Mouse (Mus musculus) mesoderm, embryonic 11.5 days (tissue): Measurements from ENCODE around the gene Esam.

Source experiments
- DNase-seq: peaks from one replicate; pipeline ENCODE4 v3.0.0-alpha.2; 2012; ENCODE audit warnings: low read depth, low spot score

Esam gene

DNA sequence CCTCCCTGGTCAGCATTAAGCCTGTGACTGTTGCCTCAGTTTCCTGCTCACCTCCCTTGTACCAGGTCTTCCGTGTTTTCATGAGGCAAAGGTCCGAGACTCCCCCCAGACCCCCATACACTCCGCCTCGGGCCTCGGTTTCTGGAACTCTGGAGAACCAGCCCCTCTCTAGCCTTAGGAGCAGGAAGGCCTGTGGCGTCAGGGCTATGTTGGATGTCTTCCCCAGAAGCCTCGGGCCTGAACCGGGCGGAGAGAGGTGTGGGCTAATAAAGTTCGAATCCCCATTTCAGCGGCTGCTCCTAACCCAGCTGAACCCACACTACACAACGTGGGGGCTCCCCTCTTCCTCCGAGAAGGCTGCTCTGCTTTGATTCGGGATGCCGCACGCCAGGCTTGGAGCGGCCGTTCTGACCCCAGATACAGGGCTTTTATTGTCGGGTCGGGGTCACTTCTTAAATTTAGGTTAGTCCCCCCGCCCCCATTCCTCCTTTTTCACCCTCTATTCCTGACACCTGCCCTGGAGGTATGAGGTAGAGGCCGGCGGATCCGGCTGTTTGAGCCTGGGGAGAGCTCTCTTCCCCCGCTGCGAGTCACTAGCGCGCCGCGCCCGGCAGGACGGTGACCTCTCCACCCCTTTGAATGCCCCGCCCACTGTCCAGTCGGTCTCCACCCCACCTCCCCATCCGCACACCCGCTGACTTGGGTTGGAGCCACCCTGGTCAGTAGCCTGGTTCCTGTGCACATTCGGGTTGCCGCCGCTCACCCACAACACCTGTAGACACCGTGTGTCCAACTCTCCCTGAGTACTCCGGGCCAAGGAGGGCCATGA, at the start of gene Esam:
Esam (plus strand) TSS at position 683 of the 829 bp plus-strand sequence.
- no peak for DNase-seq

DNA sequence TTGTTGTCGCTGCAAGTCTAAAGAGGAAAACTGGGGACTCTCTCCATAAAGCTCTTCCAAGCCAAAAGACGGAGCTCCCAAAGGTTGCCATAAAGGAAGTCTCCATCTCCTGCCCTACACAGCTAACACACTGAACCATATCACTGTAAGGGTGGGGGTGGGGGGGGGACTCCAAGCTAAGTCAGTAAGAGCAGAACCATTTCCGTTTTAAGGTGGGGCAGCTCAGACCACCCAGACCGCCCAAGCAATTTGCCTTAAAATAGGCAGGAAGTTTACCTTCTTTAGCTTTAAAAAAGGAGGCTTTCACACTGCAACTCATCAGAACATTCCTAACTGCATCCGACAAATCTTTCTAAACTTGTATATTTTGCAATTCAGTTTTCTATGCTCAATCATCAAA, 42.7 kb upstream of the Esam start:
- DNase-seq = no peak

DNA sequence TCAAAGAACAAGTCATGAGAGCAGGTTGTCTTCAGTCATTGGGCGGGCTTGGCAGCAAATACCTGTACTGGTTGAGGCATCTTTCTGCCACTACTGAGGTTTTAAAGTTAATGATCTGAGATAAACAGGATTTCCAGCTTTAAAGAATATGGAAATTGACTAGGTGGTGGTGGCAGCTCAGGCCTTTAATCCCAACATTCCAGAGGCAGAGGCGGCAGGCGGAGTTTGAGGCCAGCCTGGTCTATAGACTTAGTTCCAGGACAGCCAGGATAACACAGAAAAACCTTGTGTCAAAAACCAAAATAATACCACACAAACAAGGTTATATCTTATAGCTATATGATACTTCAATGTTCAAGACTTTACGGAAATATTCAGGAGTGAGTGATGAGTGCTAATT, 39.8 kb upstream of the Esam start:
- no peak for DNase-seq

DNA sequence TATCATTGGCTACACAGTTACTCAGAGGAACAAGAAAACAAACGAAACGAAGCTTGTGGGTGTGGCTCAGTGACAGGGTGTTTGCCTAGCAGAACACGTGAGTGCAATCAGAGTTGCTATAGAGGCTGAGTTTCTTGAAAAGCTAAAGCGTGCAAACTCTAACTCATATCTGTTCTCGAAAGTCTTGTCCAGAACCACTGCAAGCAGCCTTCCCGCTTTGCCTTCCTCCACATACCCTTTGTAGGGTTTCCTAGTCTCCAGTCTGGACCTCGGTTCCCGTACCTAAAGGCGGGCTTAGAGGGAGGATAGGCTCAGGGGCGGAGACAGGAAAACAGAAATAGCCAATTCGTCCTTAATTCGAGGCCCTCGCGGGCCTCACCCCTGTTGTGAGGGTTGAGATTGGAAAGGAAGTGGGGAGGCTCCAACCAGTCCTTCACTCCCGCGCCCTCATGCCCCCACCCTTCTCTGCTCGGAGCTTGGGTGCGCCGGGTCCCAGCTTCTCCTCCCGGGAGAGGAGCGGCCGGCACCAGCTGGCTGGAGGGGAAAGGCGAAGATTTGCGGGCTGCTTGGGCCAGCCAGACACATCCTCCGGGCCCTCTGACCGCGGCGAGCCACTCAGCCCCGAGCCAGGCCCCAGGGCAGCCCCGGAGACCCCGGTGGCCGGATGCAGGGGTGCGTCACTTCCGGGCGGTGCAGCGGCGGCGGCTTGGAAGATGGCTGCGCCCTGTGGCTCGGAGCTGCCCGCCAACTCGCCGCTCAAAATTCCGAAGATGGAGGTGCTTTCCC, 39.1 kb upstream of the Esam start, which contains the start of gene Msantd2:
Msantd2 (plus strand) TSS at position 709 of the 786 bp plus-strand sequence.
- DNase-seq = peak; percentile 86

DNA sequence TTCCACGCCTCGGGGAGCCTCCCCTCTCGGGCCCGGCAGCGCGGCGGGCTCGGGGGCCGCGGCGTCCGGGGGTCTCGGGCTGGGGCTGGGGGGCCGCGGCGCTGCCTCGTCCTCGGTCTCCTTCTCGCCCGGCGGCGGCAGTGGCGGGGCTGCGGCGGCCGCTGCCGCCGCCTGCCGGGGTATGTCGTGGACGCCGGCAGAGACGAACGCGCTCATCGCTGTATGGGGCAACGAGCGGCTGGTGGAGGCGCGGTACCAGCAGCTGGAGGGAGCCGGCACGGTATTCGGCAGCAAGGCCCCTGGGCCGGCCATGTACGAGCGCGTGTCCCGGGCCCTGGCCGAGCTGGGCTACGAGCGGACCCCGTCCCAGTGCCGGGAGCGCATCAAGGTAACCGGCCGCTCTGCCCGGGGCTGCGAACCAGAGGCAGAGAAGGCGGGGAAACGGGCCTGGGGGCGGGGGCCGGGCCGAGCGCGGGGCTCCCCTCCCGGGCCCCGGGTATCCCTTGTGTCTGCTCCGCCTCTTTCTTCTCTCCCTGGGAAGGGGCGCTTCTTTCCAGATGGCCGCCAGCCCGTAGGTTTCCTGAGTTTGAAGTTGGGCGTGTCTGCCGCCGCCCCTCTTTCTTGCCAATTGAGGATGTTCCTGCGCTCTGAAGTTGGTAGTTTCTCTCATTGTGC, 38.3 kb upstream of the Esam start:
- peak; percentile 74 for DNase-seq

- no peak for DNase-seq
Observed at GRCm38 (mm10) chr9:37495761-37496160, 32.1 kb upstream of the Esam start.

DNA sequence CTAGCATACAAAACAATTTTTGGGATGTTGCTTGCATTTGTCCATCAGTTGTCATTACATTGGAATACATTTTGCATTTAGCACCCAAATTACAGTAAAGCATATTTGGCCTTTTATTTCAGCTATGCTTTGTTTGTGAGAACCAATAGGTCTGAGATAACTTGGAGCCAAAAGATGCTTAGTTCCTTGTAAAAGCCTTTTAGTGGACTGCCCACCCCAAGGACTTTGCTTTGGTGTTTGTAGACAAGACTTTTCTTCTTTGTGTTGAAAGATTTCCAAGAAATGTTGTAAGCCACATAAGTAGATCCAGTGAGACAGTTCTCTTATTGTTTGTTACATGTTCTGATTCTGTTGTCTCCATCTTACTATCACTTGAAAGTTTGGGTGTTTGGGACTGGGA, 31.6 kb upstream of the Esam start:
- no peak for DNase-seq

- no peak for DNase-seq
Observed at GRCm38 (mm10) chr9:37500201-37500600, 27.7 kb upstream of the Esam start.

- no peak for DNase-seq
Observed at GRCm38 (mm10) chr9:37501170-37501569, 26.7 kb upstream of the Esam start.

DNA sequence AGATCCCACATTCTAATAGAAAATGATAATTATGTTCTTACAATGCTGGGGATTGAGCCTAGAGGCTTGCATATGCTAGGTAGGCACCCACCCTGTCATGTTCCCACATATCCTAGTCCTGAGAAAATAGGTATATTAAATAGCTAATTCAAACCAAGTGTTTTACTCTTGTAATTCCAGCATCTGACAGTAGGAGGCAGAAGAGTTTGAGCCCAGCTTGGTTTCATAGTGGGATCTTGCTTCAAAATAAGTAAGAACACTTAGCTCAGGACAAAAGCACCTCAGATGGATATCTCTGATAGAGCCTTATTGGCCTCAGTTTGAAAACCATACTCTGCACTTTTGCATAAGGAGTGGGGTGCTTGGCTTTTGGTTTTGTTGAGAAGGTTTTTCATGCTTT, 23.5 kb upstream of the Esam start:
- DNase-seq = no peak

DNA sequence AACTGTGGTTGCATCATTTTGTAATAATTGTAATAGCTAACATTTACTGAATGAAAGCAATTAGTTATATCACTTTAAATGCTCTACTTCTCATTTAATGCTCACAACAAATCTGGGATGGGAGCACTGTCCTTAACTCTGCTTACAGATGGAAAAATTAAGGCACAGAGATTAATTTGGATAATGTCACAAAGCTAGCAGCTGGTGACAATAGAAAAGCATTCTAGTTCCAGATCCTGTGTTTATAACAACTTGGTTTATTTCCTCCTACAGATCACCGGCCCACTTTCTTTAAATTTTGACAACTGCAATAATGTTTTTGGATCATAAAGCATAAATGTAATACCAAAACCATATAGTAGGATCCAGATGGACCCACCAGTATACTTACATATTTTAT, 21.9 kb upstream of the Esam start:
- DNase-seq = no peak

GRCm38 (mm10) chr9:37512097-37512496, 15.8 kb upstream of the Esam start:
- DNase-seq = no peak

GRCm38 (mm10) chr9:37514456-37514855, 13.4 kb upstream of the Esam start:
- no peak for DNase-seq

DNA sequence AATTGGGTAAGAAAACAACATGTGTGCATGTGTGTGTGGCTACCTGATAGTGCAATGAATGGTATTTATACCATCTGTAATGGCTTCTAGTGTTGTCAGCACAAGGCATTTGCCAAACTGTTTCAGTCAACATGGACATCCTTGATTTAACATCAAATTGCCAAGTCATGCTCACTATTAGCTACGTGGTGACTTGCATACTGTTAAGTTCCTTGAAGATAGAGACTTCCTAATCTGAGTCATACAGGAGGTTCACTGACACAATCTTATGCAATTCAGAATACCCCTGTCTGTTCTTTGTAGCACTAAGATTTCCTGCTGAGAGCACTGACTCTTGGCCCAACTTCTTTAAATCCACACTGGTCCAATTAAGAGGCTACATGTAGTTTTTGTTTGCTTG, 10.4 kb upstream of the Esam start:
- no peak for DNase-seq

GRCm38 (mm10) chr9:37518991-37519390, 8.9 kb upstream of the Esam start:
- DNase-seq = no peak

GRCm38 (mm10) chr9:37519995-37520394, 7.9 kb upstream of the Esam start:
- no peak for DNase-seq

DNA sequence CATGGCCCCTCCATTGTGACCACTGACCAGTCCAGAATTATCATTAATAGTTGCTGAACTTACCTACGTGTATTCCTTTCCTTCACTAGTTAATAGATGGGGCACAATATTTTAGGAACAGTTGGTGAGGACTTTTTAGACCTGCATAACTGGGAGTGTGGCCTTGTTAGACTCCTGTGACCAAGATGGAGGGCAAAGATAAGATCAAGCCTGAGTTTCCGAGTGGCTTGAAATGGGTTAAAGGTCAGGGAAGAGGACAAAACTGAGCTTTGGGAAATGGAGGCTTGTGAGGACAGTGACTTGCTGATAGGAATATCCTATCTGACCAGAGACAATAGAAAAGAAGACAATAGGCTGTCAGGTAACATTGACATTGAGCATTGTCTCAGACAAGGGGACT, 2.4 kb upstream of the Esam start:
- DNase-seq = no peak

DNA sequence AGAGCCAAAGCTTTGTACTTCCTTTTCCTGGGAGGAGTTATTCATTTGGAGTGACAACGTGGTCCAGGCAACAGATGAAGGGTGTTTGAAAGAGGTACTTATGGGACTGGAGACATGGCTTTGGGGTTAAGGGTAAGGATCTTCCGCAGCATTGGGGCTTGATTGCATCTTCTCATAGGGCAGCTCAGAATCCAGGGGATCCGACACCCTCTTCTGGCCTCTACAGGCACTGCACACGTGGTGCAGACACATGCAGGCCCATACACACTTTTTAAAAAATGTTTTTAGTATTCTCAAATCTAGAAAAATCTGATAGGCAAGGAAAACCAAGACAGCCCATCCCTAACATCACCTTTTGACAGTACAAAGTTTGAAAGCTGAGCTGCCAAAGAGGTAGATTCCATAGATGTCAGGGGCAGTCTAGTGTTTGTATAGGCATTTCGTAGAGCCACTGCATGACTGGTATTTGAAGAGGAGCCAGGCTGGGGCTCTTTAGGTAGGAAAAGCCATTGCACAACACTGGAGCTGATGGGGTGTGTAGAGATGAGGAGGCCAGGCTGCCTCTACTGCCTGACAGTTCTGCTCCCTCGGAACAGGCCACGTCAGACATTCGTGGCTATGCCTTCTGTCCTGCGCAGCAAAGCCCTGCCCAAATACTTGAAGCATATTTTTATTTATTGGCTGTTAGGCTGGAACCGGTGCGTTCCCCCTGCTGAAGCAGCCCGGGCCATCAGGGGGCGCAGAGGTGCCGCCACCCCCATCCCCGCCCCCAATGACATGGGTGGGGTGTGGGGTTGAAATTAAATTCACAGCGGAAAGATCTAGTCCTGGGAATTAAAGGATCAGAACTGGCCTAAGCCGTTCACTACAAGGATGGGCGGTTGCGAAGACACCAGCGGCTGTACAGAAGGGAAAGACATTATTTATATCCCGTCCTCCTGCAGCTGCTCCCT, 1.2 kb upstream of the Esam start:
- DNase-seq = no peak

DNA sequence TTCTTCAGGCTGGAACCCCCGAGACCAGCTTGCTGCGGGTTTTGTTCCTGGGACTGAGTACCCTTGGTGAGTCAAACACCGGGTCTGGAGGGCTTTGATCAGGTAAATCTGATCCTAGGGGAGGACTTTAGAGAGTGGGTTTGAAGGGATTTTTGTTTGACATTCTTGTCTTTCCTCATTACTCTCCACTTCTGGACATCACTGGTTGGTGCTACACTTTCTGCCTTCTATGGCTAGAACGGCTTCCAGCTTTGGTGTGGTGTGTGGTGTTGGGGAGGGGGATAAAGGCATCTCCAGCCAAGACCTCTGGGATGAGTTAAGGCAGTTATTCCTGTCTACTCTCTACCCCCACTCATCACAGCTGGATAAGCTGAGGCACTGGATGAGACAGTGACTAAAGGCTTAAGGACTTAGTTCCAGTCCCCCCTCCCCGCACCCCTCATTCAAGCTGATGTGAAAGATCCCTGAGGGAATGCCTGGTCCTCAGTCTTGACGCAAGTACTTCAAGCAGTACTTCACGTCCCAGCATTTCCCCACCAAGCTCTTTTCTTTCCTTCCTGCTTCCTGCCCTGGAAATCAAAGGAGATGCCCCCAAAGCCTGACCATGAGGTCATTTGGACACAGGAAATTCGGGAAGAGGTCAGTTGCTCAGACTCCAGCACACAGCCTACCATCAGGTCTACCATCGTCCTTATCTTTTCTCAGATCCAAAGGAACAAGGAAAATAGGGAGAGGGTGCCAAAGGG, 520 bp downstream of the Esam start:
- DNase-seq = no peak
